ENCODE assay signal across 8 mouse cellular contexts in the genomic region with DNA sequence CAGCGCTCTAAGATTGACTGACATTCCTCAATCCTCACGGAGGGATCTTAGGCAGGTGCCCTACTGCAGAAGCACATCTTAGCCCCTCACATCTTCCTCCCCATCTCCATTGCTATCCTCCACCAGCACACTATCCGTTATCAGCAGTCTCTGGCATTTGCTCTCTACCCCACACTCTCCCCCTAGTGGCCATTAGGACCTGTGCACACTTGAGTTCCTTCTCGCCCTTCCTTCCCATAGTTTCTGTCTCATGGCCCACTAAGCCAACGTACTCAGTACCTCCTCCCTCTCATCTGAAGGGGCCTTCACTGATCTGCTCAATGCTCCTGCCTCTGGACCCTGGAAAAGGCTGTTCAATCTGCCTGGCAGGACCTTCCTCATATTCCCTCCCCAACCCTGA. TPM values are rescaled to one million over a fixed set of nuclear protein-coding genes. Genes with fewer than 3 reads are reported as not detected.
DNase-seq lines count a peak whose midpoint lies in the region; ATAC-seq and TF ChIP-seq lines count a peak whose summit lies in the region.

No protein-coding gene starts in this region.

- H3K27me3 ChIP-seq in forebrain, postnatal 0 days (ENCODE audit: insufficient read depth, low read length), result no peaks in the 10 kb centered on the region; the same call in 1 of the 2 replicates
- H3K27me3 ChIP-seq in forebrain, embryonic 13.5 days, result peaks cover 28% of the 10 kb centered on the region
- peaks cover 6% of the 10 kb centered on the region; the same call in 1 of the 2 replicates for H3K27me3 ChIP-seq in spleen, adult 2 months (ENCODE audit: control insufficient read depth, insufficient read depth, low read length)

- no peak overlapping the region for H3K4me2 ChIP-seq in forebrain, postnatal 0 days (ENCODE audit: low read depth)
- H3K4me2 ChIP-seq in forebrain, embryonic 13.5 days, result no peak overlapping the region

- TF ChIP-seq CTCF in forebrain, postnatal 0 days (IDR thresholded peaks at IDR 0.05; ENCODE audit: low read depth), result peak; percentile 91
- TF ChIP-seq CTCF in spleen, adult 2 months (IDR thresholded peaks at IDR 0.05; ENCODE audit: extremely low read depth, insufficient read depth, insufficient read length, insufficient replicate concordance), result peak; percentile 67; the same call in 1 of the 2 replicates

- H3K9ac ChIP-seq in forebrain, postnatal 0 days, result no peak overlapping the region
- no peak overlapping the region for H3K9ac ChIP-seq in forebrain, embryonic 13.5 days

- H3K4me3 ChIP-seq in forebrain, postnatal 0 days (ENCODE audit: low read depth, low read length), result no peak overlapping the region
- H3K4me3 ChIP-seq in forebrain, embryonic 13.5 days, result no peak overlapping the region
- H3K4me3 ChIP-seq in spleen, adult 2 months (ENCODE audit: extremely low read depth, insufficient read depth, insufficient read length), result no peak overlapping the region

- no peaks in the 10 kb centered on the region for H3K36me3 ChIP-seq in forebrain, postnatal 0 days (ENCODE audit: insufficient read depth)
- no peaks in the 10 kb centered on the region for H3K36me3 ChIP-seq in forebrain, embryonic 13.5 days (ENCODE audit: poor library complexity, severe bottlenecking)
- H3K36me3 ChIP-seq in spleen, adult 2 months (ENCODE audit: control insufficient read depth, insufficient read depth, low read length), result no peaks in the 10 kb centered on the region

- peak; percentile 43 for DNase-seq in forebrain, postnatal 0 days
- DNase-seq in spleen, adult 2 months (ENCODE audit: low read depth in 1 of 2, low spot score in 2 of 2), result peak; percentile 39 to 46
- DNase-seq in spleen, postnatal 4 days (ENCODE audit: low spot score in 2 of 2), result no peak
- DNase-seq in cerebellum, postnatal 25 days, result peak; percentile 66 to 71
- peak; percentile 49 to 67 for DNase-seq in kidney, postnatal 4 days
- DNase-seq in retina, postnatal 1 day, result peak; percentile 81
- no peak for DNase-seq in layer of hippocampus, adult 9-11 months

- H3K27ac ChIP-seq in forebrain, postnatal 0 days (ENCODE audit: low read depth, low read length), result no peak overlapping the region
- no peak overlapping the region for H3K27ac ChIP-seq in forebrain, embryonic 13.5 days
- no peak overlapping the region for H3K27ac ChIP-seq in spleen, adult 2 months (ENCODE audit: insufficient read depth, low read length)

- peaks cover 13% of the 10 kb centered on the region; the same call in 1 of the 2 replicates for H3K4me1 ChIP-seq in forebrain, postnatal 0 days (ENCODE audit: insufficient read depth)
- peaks cover 22% of the 10 kb centered on the region for H3K4me1 ChIP-seq in forebrain, embryonic 13.5 days
- H3K4me1 ChIP-seq in spleen, adult 2 months (ENCODE audit: control insufficient read depth, insufficient read depth, insufficient read length), result peaks cover 2% of the 10 kb centered on the region

- no peak for TF ChIP-seq POLR2A in spleen, adult 2 months (IDR thresholded peaks at IDR 0.05; ENCODE audit: low read depth, low read length)

- H3K9me3 ChIP-seq in forebrain, postnatal 0 days (ENCODE audit: low read length), result no peaks in the 10 kb centered on the region
- H3K9me3 ChIP-seq in forebrain, embryonic 13.5 days (replicated peaks), result no peaks in the 10 kb centered on the region

- ATAC-seq in forebrain, postnatal 0 days, result no peak
- ATAC-seq in forebrain, embryonic 13.5 days, result no peak

- 2% methylated on average over 5 of the region's 5 CpGs for WGBS in forebrain, postnatal 0 days
- WGBS in forebrain, embryonic 13.5 days, result 2% methylated on average over 5 of the region's 5 CpGs
- 14% methylated on average over 5 of the region's 5 CpGs for WGBS in spleen, adult 2 months

RNA-seq across cellular contexts. Expression of a gene that starts 4.0 kb away (rescaled TPM):
- total RNA-seq in forebrain, postnatal 0 days (2014; rRNA removed), result 248 and 259 TPM in 2 replicates
- polyA plus RNA-seq in forebrain, postnatal 0 days (2015; fragmentation: Nextera tagmentation; extraction: Ambion mirVana), result 38.5 and 56.5 TPM in 2 replicates
- polyA plus RNA-seq in forebrain, embryonic 13.5 days (2015; fragmentation: Nextera tagmentation; extraction: Ambion mirVana), result 32.8 and 38.5 TPM in 2 replicates
- polyA plus RNA-seq in spleen, adult 2 months (2012; rRNA removed), result 28.9 and 41.2 TPM in 2 replicates

RNA-seq across cellular contexts. Expression of a gene that starts 59.1 kb away (rescaled TPM):
- 0.14 and 0.31 TPM in 2 replicates for total RNA-seq in forebrain, postnatal 0 days (2014; rRNA removed)
- 0.14 and 0.40 TPM in 2 replicates for polyA plus RNA-seq in forebrain, postnatal 0 days (2015; fragmentation: Nextera tagmentation; extraction: Ambion mirVana)
- polyA plus RNA-seq in forebrain, embryonic 13.5 days (2015; fragmentation: Nextera tagmentation; extraction: Ambion mirVana), result 0.67 and 0.98 TPM in 2 replicates
- polyA plus RNA-seq in spleen, adult 2 months (2012; rRNA removed), result 1.2 and 1.3 TPM in 2 replicates

RNA-seq across cellular contexts. Expression of a gene that starts 59.4 kb away (rescaled TPM):
- 1.7 and 5.0 TPM in 2 replicates for total RNA-seq in forebrain, postnatal 0 days (2014; rRNA removed)
- polyA plus RNA-seq in forebrain, postnatal 0 days (2015; fragmentation: Nextera tagmentation; extraction: Ambion mirVana), result 4.7 and 5.1 TPM in 2 replicates
- 44.0 and 44.9 TPM in 2 replicates for polyA plus RNA-seq in forebrain, embryonic 13.5 days (2015; fragmentation: Nextera tagmentation; extraction: Ambion mirVana)
- polyA plus RNA-seq in spleen, adult 2 months (2012; rRNA removed), result 33.2 and 38.4 TPM in 2 replicates

Comparison
In these comparisons a context has a peak if more than half of its experiments do, and no peak if none do; other contexts are left out.
1. DNase-seq: peak in forebrain, postnatal 0 days (single experiment), spleen, adult 2 months (2 of 2), cerebellum, postnatal 25 days (2 of 2), kidney, postnatal 4 days (2 of 2) and retina, postnatal 1 day (single experiment); none in spleen, postnatal 4 days (0 of 2) and layer of hippocampus, adult 9-11 months (single experiment).